ENCODE assay signal across 8 mouse cellular contexts in the genomic region with DNA sequence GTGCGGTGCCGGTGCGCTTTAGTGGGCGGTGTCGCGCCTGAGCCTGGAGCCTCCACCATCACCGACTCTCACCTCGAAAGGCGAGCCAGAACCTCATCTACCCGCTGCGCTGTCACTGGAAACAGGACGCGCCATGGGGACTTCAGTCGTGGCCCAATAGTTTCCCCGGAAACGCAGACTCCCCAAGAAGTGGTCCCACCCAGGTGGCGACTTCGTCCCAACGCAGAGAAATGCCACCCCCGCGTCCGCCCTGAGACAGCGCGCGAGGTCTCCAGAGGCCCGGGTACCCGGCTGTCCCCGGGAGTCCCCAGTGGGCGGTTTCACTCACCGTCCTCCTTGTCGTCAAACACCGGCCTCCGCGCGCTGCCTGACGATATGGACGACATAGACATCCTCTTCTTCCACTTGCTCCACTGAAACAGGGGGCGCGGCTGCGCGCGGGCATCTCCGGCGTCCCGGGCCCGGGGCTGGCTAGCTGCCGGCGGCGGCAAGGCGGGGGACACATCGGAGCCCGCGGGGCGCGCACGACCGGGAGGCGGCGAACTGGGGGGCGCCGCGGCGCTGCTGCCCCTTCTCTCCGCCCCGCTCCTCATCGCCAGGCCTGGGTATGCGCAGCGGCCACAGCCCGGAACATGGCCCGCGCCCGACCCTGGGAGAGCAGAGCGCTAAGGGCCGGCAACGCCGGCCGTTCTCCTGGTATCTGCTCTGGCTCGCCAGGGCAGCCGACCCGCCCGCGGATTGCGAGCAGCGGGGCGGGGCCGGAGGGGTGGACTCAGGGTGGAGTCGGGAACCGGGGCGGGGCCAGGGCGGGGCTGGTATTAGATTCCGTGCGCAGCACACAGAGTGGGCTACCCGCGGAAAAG. TPM values are rescaled to one million over a fixed set of nuclear protein-coding genes. Genes with fewer than 3 reads are reported as not detected.
DNase-seq lines count a peak whose midpoint lies in the region; ATAC-seq and TF ChIP-seq lines count a peak whose summit lies in the region.

No protein-coding gene starts in this region.

- peak overlapping the region; percentile 69 to 71 for H3K4me3 ChIP-seq in ES-E14 (ENCODE audit: insufficient read depth in 1 of 2, low read depth in 1 of 2, low read length in 2 of 2, poor library complexity in 1 of 2, severe bottlenecking in 1 of 2)
- H3K4me3 ChIP-seq in forebrain, embryonic 15.5 days = peak overlapping the region; percentile 72
- H3K4me3 ChIP-seq in lung, adult 2 months (replicated peaks; ENCODE audit: extremely low read depth, low read depth, low read length) = peak overlapping the region; percentile 54
- peak overlapping the region; percentile 79 for H3K4me3 ChIP-seq in neural tube, embryonic 15.5 days (replicated peaks)

- H3K27me3 ChIP-seq in forebrain, embryonic 15.5 days = peaks cover 34% of the 10 kb centered on the region
- H3K27me3 ChIP-seq in neural tube, embryonic 15.5 days (replicated peaks) = peaks cover 11% of the 10 kb centered on the region

- peak overlapping the region; percentile 95 for H3K4me2 ChIP-seq in forebrain, embryonic 15.5 days (replicated peaks)
- peak overlapping the region; percentile 90 for H3K4me2 ChIP-seq in neural tube, embryonic 15.5 days

- ATAC-seq in forebrain, embryonic 15.5 days (replicated peaks) = peak; percentile 95
- peak; percentile 94 for ATAC-seq in neural tube, embryonic 15.5 days (ENCODE audit: low FRiP score)

- WGBS in forebrain, embryonic 15.5 days = under 1% methylated on average over 86 of the region's 94 CpGs
- under 1% methylated on average over 89 of the region's 94 CpGs for WGBS in lung, adult 2 months
- under 1% methylated on average over 91 of the region's 94 CpGs for WGBS in neural tube, embryonic 15.5 days

- H3K27ac ChIP-seq in ES-E14 (ENCODE audit: insufficient read depth, low read depth, low read length, poor library complexity, severe bottlenecking) = no peak overlapping the region
- 0 out of 2 replicates have a peak overlapping the region, but pooled peaks have one; percentile 7 for H3K27ac ChIP-seq in forebrain, embryonic 15.5 days (replicated peaks)
- peak overlapping the region; percentile 78 for H3K27ac ChIP-seq in neural tube, embryonic 15.5 days (replicated peaks)

- in situ Hi-C loops in ES-E14 (cut with MboI; ENCODE audit: low sequenced_read_pairs in 2 of 2, unreplicated experiment in 2 of 2) = no loop called here

- no peaks in the 10 kb centered on the region for H3K9me3 ChIP-seq in ES-E14 (ENCODE audit: control insufficient read depth, insufficient read depth, low read depth, low read length)
- no peaks in the 10 kb centered on the region for H3K9me3 ChIP-seq in forebrain, embryonic 15.5 days
- H3K9me3 ChIP-seq in neural tube, embryonic 15.5 days (replicated peaks) = no peaks in the 10 kb centered on the region

- no peak for TF ChIP-seq CTCF in lung, adult 2 months (IDR thresholded peaks at IDR 0.05; ENCODE audit: insufficient read depth, low read length)

- H3K4me1 ChIP-seq in ES-E14 (ENCODE audit: control insufficient read depth in 2 of 2, insufficient read depth in 2 of 2, low read length in 2 of 2, poor library complexity in 1 of 2) = no peaks in the 10 kb centered on the region
- H3K4me1 ChIP-seq in forebrain, embryonic 15.5 days = peaks cover 13% of the 10 kb centered on the region
- peaks cover 2% of the 10 kb centered on the region; the same call in 1 of the 2 replicates for H3K4me1 ChIP-seq in lung, adult 2 months (ENCODE audit: control insufficient read depth, insufficient read depth, low read length)
- peaks cover 23% of the 10 kb centered on the region for H3K4me1 ChIP-seq in neural tube, embryonic 15.5 days

- TF ChIP-seq POLR2A in lung, adult 2 months (IDR thresholded peaks at IDR 0.05; ENCODE audit: borderline replicate concordance, extremely low read depth, low read depth, low read length) = no peak

- H3K9ac ChIP-seq in ES-E14 (ENCODE audit: insufficient read depth, low read depth, low read length, poor library complexity, severe bottlenecking) = peak overlapping the region; percentile 48
- H3K9ac ChIP-seq in forebrain, embryonic 15.5 days (replicated peaks) = peak overlapping the region; percentile 59
- peak overlapping the region; percentile 77 for H3K9ac ChIP-seq in neural tube, embryonic 15.5 days (replicated peaks)

- no peaks in the 10 kb centered on the region for H3K36me3 ChIP-seq in ES-E14 (ENCODE audit: control insufficient read depth, insufficient read depth, low read length, poor library complexity, severe bottlenecking)
- no peaks in the 10 kb centered on the region for H3K36me3 ChIP-seq in forebrain, embryonic 15.5 days
- H3K36me3 ChIP-seq in neural tube, embryonic 15.5 days = no peaks in the 10 kb centered on the region

- peak; percentile 48 for DNase-seq in ES-E14 (ENCODE audit: low read depth, low spot score)
- DNase-seq in cerebellum, adult 11 months = peak; percentile 55
- DNase-seq in heart, postnatal 14 days = peak; percentile 80 to 83
- peak; percentile 71 to 91 for DNase-seq in kidney, postnatal 36 days
- peak; percentile 66 for DNase-seq in lung, adult 2 months
- peak; percentile 12 for DNase-seq in thymus, postnatal 25 days

- intact Hi-C loops in heart, postnatal 14 days (cut with DNase I) = loop anchor here (2.0 kb wide), 1 partner anchor 29 kb away; no protein-coding TSS in a partner anchor

TF ChIP-seq in ES-E14, 5 proteins besides CTCF, POLR2A, EP300 and RAD21:
- no peak for TF ChIP-seq HCFC1 (IDR thresholded peaks at IDR 0.05; ENCODE audit: borderline replicate concordance, insufficient read depth, low read length)
- TF ChIP-seq CHD2 (IDR thresholded peaks at IDR 0.05; ENCODE audit: low read depth, low read length) = no peak
- TF ChIP-seq MAFK (IDR thresholded peaks at IDR 0.05; ENCODE audit: insufficient read depth, low read depth, low read length) = no peak
- TF ChIP-seq ZNF384 (IDR thresholded peaks at IDR 0.05; ENCODE audit: low read depth, low read length) = no peak
- no peak for TF ChIP-seq ZC3H11A (IDR thresholded peaks at IDR 0.05; ENCODE audit: borderline replicate concordance, low read depth, low read length)

RNA-seq across cellular contexts. Expression of a gene that starts 24.8 kb away (rescaled TPM):
- 6.3 and 8.2 TPM in 2 replicates for total RNA-seq in ES-E14 (2012; rRNA removed)
- 2.8 and 4.7 TPM in 2 replicates for polyA plus RNA-seq in forebrain, embryonic 15.5 days (2015; fragmentation: Nextera tagmentation; extraction: Ambion mirVana)
- total RNA-seq in heart, postnatal 14 days (2021) = 10 to 100 TPM; 17.6 to 20.8 TPM
- 3.7 and 6.9 TPM in 2 replicates for polyA plus RNA-seq in lung, adult 2 months (2012; rRNA removed)
- polyA plus RNA-seq in neural tube, embryonic 15.5 days (2015; fragmentation: Nextera tagmentation; extraction: Ambion mirVana) = 4.4 and 5.1 TPM in 2 replicates

RNA-seq across cellular contexts. Expression of a gene that starts 25.1 kb away (rescaled TPM):
- 0.53 and 0.89 TPM in 2 replicates for total RNA-seq in ES-E14 (2012; rRNA removed)
- 0.93 and 0.98 TPM in 2 replicates for polyA plus RNA-seq in forebrain, embryonic 15.5 days (2015; fragmentation: Nextera tagmentation; extraction: Ambion mirVana)
- total RNA-seq in heart, postnatal 14 days (2021) = 1 to 10 TPM; 1.8 to 2.7 TPM
- polyA plus RNA-seq in lung, adult 2 months (2012; rRNA removed) = 1.5 and 1.9 TPM in 2 replicates
- polyA plus RNA-seq in neural tube, embryonic 15.5 days (2015; fragmentation: Nextera tagmentation; extraction: Ambion mirVana) = 2.5 TPM in 2 replicates

Comparison
In these comparisons a context has a peak if more than half of its experiments do, and no peak if none do; other contexts are left out.
1. DNase-seq: peak in every context shown above with its lines; median percentile 82 in heart, postnatal 14 days; 81 in kidney, postnatal 36 days; 66 in lung, adult 2 months; 55 in cerebellum, adult 11 months; 48 in ES-E14; 12 in thymus, postnatal 25 days.